Mouse (Mus musculus) spleen, adult 2 months (tissue): ENCODE measurements at regions not wholly inside any gene's neighbourhood (a gene's known extent, or its start where the extent isn't known, plus 50 kb on each side); places are given as distances from the start of the nearest gene placed in this dataset.

Experiments
- CTCF ChIP-seq: fragments of 200-500 bp; IDR thresholded peaks from 2 replicates; pipeline ENCODE4 v1.5.1; 2011; ENCODE audit warnings: mild to moderate bottlenecking, inconsistent platforms; ENCODE audit not compliant: insufficient read depth, insufficient read length, insufficient replicate concordance; ENCODE audit errors: extremely low read depth
- POLR2A ChIP-seq: fragments of 200-500 bp; IDR thresholded peaks from 2 replicates; pipeline ENCODE4 v1.6.1; 2011; ENCODE audit warnings: low read depth, low read length, inconsistent platforms

- TF ChIP-seq CTCF = no peak
- no peak for TF ChIP-seq POLR2A
Measured at GRCm38 (mm10) chr3:143369002-143369401, 487.2 kb upstream of the Pkn2 start.
